Mouse (Mus musculus) kidney, postnatal 0 days (tissue): Measurements from ENCODE around the gene Utrn. TPM values are rescaled to one million over a fixed set of nuclear protein-coding genes. Genes with fewer than 3 reads are reported as not detected.

Experiments
- ATAC-seq: fragments of 200-750 bp; cut with Nextera tagmentation; replicated peaks from 2 replicates; pipeline ENCODE4 v1.8.0; 2017; ENCODE audit warnings: low read depth, moderate number of reproducible peaks, moderate TSS enrichment, moderate library complexity; ENCODE audit not compliant: low FRiP score
- DNase-seq: peaks from one replicate; pipeline ENCODE4 v3.0.0-alpha.2; 2016; ENCODE audit warnings: low spot score
- H3K27ac ChIP-seq: fragments of 300-500 bp; sonication (generic); 2 replicates; pipeline ENCODE4 v1.5.1; 2014; ENCODE audit warnings: mild to moderate bottlenecking
- H3K27me3 ChIP-seq: fragments of 300-500 bp; sonication (generic); 2 replicates; pipeline ENCODE4 v1.6.1; 2014; ENCODE audit warnings: low read length, mixed read lengths; ENCODE audit not compliant: insufficient read depth
- H3K36me3 ChIP-seq: fragments of 300-500 bp; sonication (generic); 2 replicates; pipeline ENCODE4 v1.6.1; 2014; ENCODE audit warnings: low read length, mixed read lengths; ENCODE audit not compliant: insufficient read depth
- H3K4me1 ChIP-seq: fragments of 300-500 bp; sonication (generic); replicated peaks from 2 replicates; pipeline ENCODE4 v1.6.1; 2014; ENCODE audit warnings: antibody characterized with exemption, low read length, mixed read lengths; ENCODE audit not compliant: insufficient read depth
- H3K4me2 ChIP-seq: fragments of 300-500 bp; sonication (generic); 2 replicates; pipeline ENCODE4 v1.6.1; 2014; ENCODE audit warnings: mild to moderate bottlenecking, low read length, moderate library complexity, mixed read lengths
- H3K4me3 ChIP-seq: fragments of 300-500 bp; sonication (generic); replicated peaks from 2 replicates; pipeline ENCODE4 v1.5.1; 2014; ENCODE audit warnings: low read depth, low read length
- H3K9ac ChIP-seq: fragments of 300-500 bp; sonication (generic); 2 replicates; pipeline ENCODE4 v1.6.1; 2014; ENCODE audit warnings: low read depth, low read length
- H3K9me3 ChIP-seq: fragments of 300-500 bp; sonication (generic); replicated peaks from 2 replicates; pipeline ENCODE4 v1.6.1; 2016; ENCODE audit warnings: low read length, inconsistent platforms, mixed read lengths
- CTCF ChIP-seq: IDR thresholded peaks from 2 replicates; pipeline ENCODE4 v1.5.1; 2016; ENCODE audit warnings: antibody characterized with exemption, low read depth, mild to moderate bottlenecking, moderate library complexity
- WGBS: fragments of 180-500 bp; shearing (Covaris S2); extraction: QIAGEN DNeasy Blood & Tissue Kit; methylation state at CpG from one replicate; pipeline ENCODE4 v1.1.7; 2014; 5-methylcytosine and 5-hydroxymethylcytosine counted together
- polyA plus RNA-seq: library from polyadenylated mRNA; unstranded; fragments of >200 nt; fragmentation: Nextera tagmentation; extraction: Ambion mirVana; gene quantifications from 2 replicates; pipeline ENCODE4 v1.2.1, GENCODE M21; 2015

Gene Utrn
- polyA plus RNA-seq, 1 experiment from 2014 or later = 59.0 TPM

GRCm38 (mm10) chr10:12376015-12376414, 493.1 kb downstream of the Utrn start:
- Histone ChIP-seq H3K9me3 (no peaks in the 10 kb centered on the region), H3K4me1 (no peaks in the 10 kb centered on the region), H3K27ac (no peak overlapping the region), H3K4me2 (no peak overlapping the region), H3K27me3 (no peaks in the 10 kb centered on the region), H3K9ac (no peak overlapping the region), H3K4me3 (no peak overlapping the region), H3K36me3 (no peaks in the 10 kb centered on the region)
- no peak for DNase-seq
- no peak for ATAC-seq
- 60% methylated on average over 2 of the region's 2 CpGs for WGBS
- TF ChIP-seq CTCF = no peak

- no peaks in the 10 kb centered on the region for H3K36me3 ChIP-seq
- H3K4me3 ChIP-seq = no peak overlapping the region
- WGBS = 91% methylated on average over 1 of the region's 1 CpGs
- no peak for ATAC-seq
- H3K4me2 ChIP-seq = no peak overlapping the region
- H3K27me3 ChIP-seq = no peaks in the 10 kb centered on the region
- no peaks in the 10 kb centered on the region for H3K4me1 ChIP-seq
- no peaks in the 10 kb centered on the region for H3K9me3 ChIP-seq
- TF ChIP-seq CTCF = no peak
- H3K9ac ChIP-seq = no peak overlapping the region
- DNase-seq = no peak
- no peak overlapping the region for H3K27ac ChIP-seq
These were observed 494.4 kb downstream of the Utrn start for GRCm38 (mm10) chr10:12374741-12375140.

GRCm38 (mm10) chr10:12354556-12354955, 514.6 kb downstream of the Utrn start:
- Histone ChIP-seq H3K4me3 (no peak overlapping the region), H3K36me3 (no peaks in the 10 kb centered on the region), H3K9me3 (no peaks in the 10 kb centered on the region), H3K4me1 (no peaks in the 10 kb centered on the region), H3K4me2 (no peak overlapping the region), H3K9ac (no peak overlapping the region), H3K27me3 (no peaks in the 10 kb centered on the region), H3K27ac (no peak overlapping the region)
- 78% methylated on average over 4 of the region's 4 CpGs for WGBS
- no peak for DNase-seq
- TF ChIP-seq CTCF = no peak
- ATAC-seq = no peak

GRCm38 (mm10) chr10:12354106-12354505, 515.1 kb downstream of the Utrn start:
- Histone ChIP-seq H3K27me3 (no peaks in the 10 kb centered on the region), H3K4me3 (no peak overlapping the region), H3K27ac (no peak overlapping the region), H3K4me2 (no peak overlapping the region), H3K36me3 (no peaks in the 10 kb centered on the region), H3K9me3 (no peaks in the 10 kb centered on the region), H3K9ac (no peak overlapping the region), H3K4me1 (no peaks in the 10 kb centered on the region)
- ATAC-seq (no peak), DNase-seq (no peak)
- TF ChIP-seq CTCF = no peak
- WGBS = 78% methylated on average over 5 of the region's 5 CpGs

- 61% methylated on average over 10 of the region's 10 CpGs for WGBS
- Histone ChIP-seq H3K27me3 (no peaks in the 10 kb centered on the region), H3K4me2 (no peak overlapping the region), H3K27ac (no peak overlapping the region), H3K9ac (no peak overlapping the region), H3K4me1 (no peaks in the 10 kb centered on the region), H3K36me3 (no peaks in the 10 kb centered on the region), H3K9me3 (no peaks in the 10 kb centered on the region), H3K4me3 (no peak overlapping the region)
- ATAC-seq (no peak), DNase-seq (peak; percentile 1)
- no peak for TF ChIP-seq CTCF
These were observed 529.2 kb downstream of the Utrn start for GRCm38 (mm10) chr10:12339704-12340558.

DNA sequence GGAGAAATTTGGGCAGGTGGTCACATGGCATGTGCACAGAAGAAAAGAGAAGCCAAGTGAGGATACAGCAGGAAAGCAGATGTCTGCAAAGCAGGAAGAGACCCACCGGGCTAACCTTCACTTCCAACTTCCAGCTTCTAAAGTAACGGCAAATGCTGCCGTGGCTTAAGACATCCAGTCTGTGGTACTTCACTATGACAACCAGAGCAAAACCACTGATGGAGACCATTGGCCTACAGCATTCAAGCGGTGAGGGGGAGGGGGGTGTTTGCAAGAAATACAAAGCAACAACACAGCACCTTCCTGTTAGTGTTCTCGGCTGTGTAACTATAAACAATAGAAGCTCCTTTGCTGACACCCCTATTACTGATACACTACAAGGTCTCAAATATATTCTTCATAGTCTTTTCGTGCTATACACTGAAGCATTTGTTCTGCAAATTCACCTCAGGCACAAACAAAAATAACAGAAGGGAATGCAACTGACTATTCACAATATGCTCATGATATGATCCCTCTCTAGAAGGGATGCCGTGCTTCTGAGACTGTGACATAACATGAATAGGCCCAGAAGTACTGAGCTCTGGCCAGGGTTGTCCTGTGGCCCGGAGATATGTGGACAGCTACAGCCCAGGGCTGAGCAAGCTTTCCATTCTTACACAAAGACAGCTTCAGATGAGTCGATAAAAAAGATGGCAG, 530.0 kb downstream of the Utrn start:
- TF ChIP-seq CTCF = no peak
- H3K27ac ChIP-seq = no peak overlapping the region
- no peaks in the 10 kb centered on the region for H3K27me3 ChIP-seq
- DNase-seq = no peak
- ATAC-seq = no peak
- H3K9me3 ChIP-seq = no peaks in the 10 kb centered on the region
- no peak overlapping the region for H3K9ac ChIP-seq
- no peaks in the 10 kb centered on the region for H3K4me1 ChIP-seq
- WGBS = 85% methylated on average over 9 of the region's 9 CpGs
- no peak overlapping the region for H3K4me3 ChIP-seq
- no peaks in the 10 kb centered on the region for H3K36me3 ChIP-seq
- H3K4me2 ChIP-seq = no peak overlapping the region

Other genes with a start within 250 kb of the Utrn start
- 1.6 and 2.4 TPM in 2 replicates for gene Stx11, start 94.9 kb upstream of the Utrn start, polyA plus RNA-seq
- gene Sf3b5, start 136.0 kb upstream of the Utrn start, polyA plus RNA-seq = 36.5 and 37.2 TPM in 2 replicates
- gene Plagl1, start 191.1 kb upstream of the Utrn start, polyA plus RNA-seq = 44.2 and 52.2 TPM in 2 replicates